Mouse (Mus musculus) ES-E14 (cell line): ENCODE data around the gene Tfdp2. TPM values are rescaled to one million over a fixed set of nuclear protein-coding genes. Genes with fewer than 3 reads are reported as not detected.

Experiments
- DNase-seq: peaks from one replicate; pipeline ENCODE4 v3.0.0-alpha.2; 2013; ENCODE audit warnings: low read depth, low spot score
- H3K27ac ChIP-seq: 2 replicates; pipeline ENCODE4 v1.5.1; 2012; ENCODE audit warnings: low read depth, mild to moderate bottlenecking, low read length, moderate library complexity, mixed read lengths; ENCODE audit not compliant: poor library complexity, insufficient read depth, severe bottlenecking
- H3K36me3 ChIP-seq: 2 replicates; pipeline ENCODE4 v1.6.1; 2012; ENCODE audit warnings: mild to moderate bottlenecking, low read length, moderate library complexity, mixed read lengths; ENCODE audit not compliant: control insufficient read depth, poor library complexity, insufficient read depth, severe bottlenecking
- H3K4me1 ChIP-seq, 2 experiments: fragments of 150-350 bp in 1 of 2; sonication (generic) in 1 of 2; 2 replicates each; pipeline ENCODE4 v1.6.1; 2012; ENCODE audit warnings: low read length in 2 of 2, mild to moderate bottlenecking in 1 of 2, mixed read lengths in 1 of 2; ENCODE audit not compliant: control insufficient read depth in 2 of 2, insufficient read depth in 2 of 2, poor library complexity in 1 of 2
- H3K4me3 ChIP-seq, 2 experiments: fragments of 150-350 bp in 1 of 2; sonication (generic) in 1 of 2; 2 replicates each; pipeline ENCODE4 v1.5.1; 2012; ENCODE audit warnings: low read length in 2 of 2, low read depth in 1 of 2, mild to moderate bottlenecking in 1 of 2, mixed read lengths in 1 of 2; ENCODE audit not compliant: insufficient read depth in 1 of 2, poor library complexity in 1 of 2, severe bottlenecking in 1 of 2
- H3K9ac ChIP-seq: 2 replicates; pipeline ENCODE4 v1.6.1; 2012; ENCODE audit warnings: low read depth, mild to moderate bottlenecking, low read length, mixed read lengths; ENCODE audit not compliant: poor library complexity, insufficient read depth, severe bottlenecking
- H3K9me3 ChIP-seq: fragments of 150-350 bp; sonication (generic); 2 replicates; pipeline ENCODE4 v1.6.1; 2012; ENCODE audit warnings: low read depth, mild to moderate bottlenecking, low read length; ENCODE audit not compliant: control insufficient read depth, insufficient read depth
- CHD2 ChIP-seq: IDR thresholded peaks from 2 replicates; pipeline ENCODE4 v1.6.1; 2014; ENCODE audit warnings: mild to moderate bottlenecking, low read depth, low read length, inconsistent platforms
- HCFC1 ChIP-seq: IDR thresholded peaks from 2 replicates; pipeline ENCODE4 v1.6.1; 2012; ENCODE audit warnings: low read length, inconsistent platforms, borderline replicate concordance; ENCODE audit not compliant: insufficient read depth
- MAFK ChIP-seq: IDR thresholded peaks from 2 replicates; pipeline ENCODE4 v1.6.1; 2014; ENCODE audit warnings: mild to moderate bottlenecking, low read depth, low read length, inconsistent platforms; ENCODE audit not compliant: insufficient read depth
- ZC3H11A ChIP-seq: IDR thresholded peaks from 2 replicates; pipeline ENCODE4 v1.6.1; 2012; ENCODE audit warnings: low read depth, mild to moderate bottlenecking, inconsistent platforms, low read length, borderline replicate concordance
- ZNF384 ChIP-seq: IDR thresholded peaks from 2 replicates; pipeline ENCODE4 v1.6.1; 2012; ENCODE audit warnings: low read depth, low read length, inconsistent platforms
- in situ Hi-C, 2 experiments: fragments of 600-800 bp; cut with MboI; formaldehyde crosslinking; loops; one replicate each; pipeline ENCODE4 v1.15.1; 2025; ENCODE audit warnings: low sequenced_read_pairs in 2 of 2, inconsistent platforms in 1 of 2; ENCODE audit not compliant: unreplicated experiment in 2 of 2
- total RNA-seq: library from RNA; depleted of rRNA; stranded (reverse); fragments of 300-350 nt; gene quantifications from 2 replicates; pipeline ENCODE4 v1.2.3, GENCODE M21; 2012

Tfdp2 gene
- total RNA-seq, 1 experiment, result 45.6 TPM

- no peaks in the 10 kb centered on the region for H3K36me3 ChIP-seq
- in situ Hi-C loops, result no loop called here
- no peak overlapping the region for H3K27ac ChIP-seq
- H3K4me3 ChIP-seq, result no peak overlapping the region
- H3K9me3 ChIP-seq, result no peaks in the 10 kb centered on the region
- DNase-seq, result no peak
- H3K4me1 ChIP-seq, result no peaks in the 10 kb centered on the region
- no peak overlapping the region for H3K9ac ChIP-seq
- TF ChIP-seq HCFC1 (no peak), ZC3H11A (no peak), CHD2 (no peak), MAFK (no peak), ZNF384 (no peak)
Measured at GRCm38 (mm10) chr9:96267559-96267948, 71.5 kb downstream of the Tfdp2 start.

- in situ Hi-C loops, result no loop called here
- Histone ChIP-seq H3K27ac (no peak overlapping the region), H3K4me3 (no peak overlapping the region), H3K36me3 (no peaks in the 10 kb centered on the region), H3K4me1 (no peaks in the 10 kb centered on the region), H3K9ac (no peak overlapping the region), H3K9me3 (no peaks in the 10 kb centered on the region)
- TF ChIP-seq MAFK (no peak), ZC3H11A (no peak), CHD2 (no peak), HCFC1 (no peak), ZNF384 (no peak)
- no peak for DNase-seq
Measured at GRCm38 (mm10) chr9:96269726-96270125, 73.7 kb downstream of the Tfdp2 start.

- in situ Hi-C loops, result no loop called here
- DNase-seq, result no peak
- Histone ChIP-seq H3K4me3 (no peak overlapping the region), H3K9me3 (no peaks in the 10 kb centered on the region), H3K36me3 (no peaks in the 10 kb centered on the region), H3K9ac (no peak overlapping the region), H3K4me1 (no peaks in the 10 kb centered on the region), H3K27ac (no peak overlapping the region)
- no peak for TF ChIP-seq HCFC1
- no peak for TF ChIP-seq CHD2
- TF ChIP-seq ZNF384, result no peak
- no peak for TF ChIP-seq ZC3H11A
- no peak for TF ChIP-seq MAFK
Measured at GRCm38 (mm10) chr9:96275543-96275942, 79.5 kb downstream of the Tfdp2 start.

- no peak for TF ChIP-seq ZC3H11A
- no peaks in the 10 kb centered on the region for H3K36me3 ChIP-seq
- no peaks in the 10 kb centered on the region for H3K9me3 ChIP-seq
- DNase-seq, result no peak
- no peak overlapping the region for H3K4me3 ChIP-seq
- in situ Hi-C loops, result no loop called here
- H3K4me1 ChIP-seq, result no peaks in the 10 kb centered on the region
- no peak overlapping the region for H3K27ac ChIP-seq
- H3K9ac ChIP-seq, result no peak overlapping the region
Measured at GRCm38 (mm10) chr9:96281497-96281896, 85.4 kb downstream of the Tfdp2 start.

GRCm38 (mm10) chr9:96282082-96282481 lies 86.0 kb downstream of the Tfdp2 start:
- in situ Hi-C loops, result no loop called here
- H3K9ac ChIP-seq, result no peak overlapping the region
- no peak for DNase-seq

More at GRCm38 (mm10) chr9:96282082-96282481, 86.0 kb downstream of the Tfdp2 start:
- TF ChIP-seq CHD2, result no peak
- TF ChIP-seq MAFK, result no peak
- TF ChIP-seq HCFC1, result no peak
- no peak for TF ChIP-seq ZNF384
- no peak for TF ChIP-seq ZC3H11A
- H3K4me3 ChIP-seq, result no peak overlapping the region
- no peaks in the 10 kb centered on the region for H3K4me1 ChIP-seq
- no peaks in the 10 kb centered on the region for H3K9me3 ChIP-seq
- H3K27ac ChIP-seq, result no peak overlapping the region
- H3K36me3 ChIP-seq, result no peaks in the 10 kb centered on the region
